Mouse (Mus musculus): Measurements from ENCODE around the gene Rergl. TPM values are rescaled to one million over a fixed set of nuclear protein-coding genes. Genes with fewer than 3 reads are reported as not detected.

Gene Rergl
- polyA plus RNA-seq (2015; fragmentation: Nextera tagmentation; extraction: Ambion mirVana) = not detected in 2 replicates

GRCm38 (mm10) chr6:139501876-139502275 is at the start of gene Rergl:
TSS of gene Rergl (minus strand) at chr6:139501976.
- no peak for ATAC-seq (ENCODE audit: low FRiP score)
- WGBS = 28% methylated on average over 1 of the region's 1 CpGs
- H3K27me3 ChIP-seq (replicated peaks) = no peaks in the 10 kb centered on the region
- H3K4me2 ChIP-seq = no peak within 1 kb of the TSS
- H3K36me3 ChIP-seq = no peaks in the 10 kb centered on the region
- no peaks in the 10 kb centered on the region for H3K9me3 ChIP-seq (replicated peaks)
- no peak within 1 kb of the TSS for H3K27ac ChIP-seq (replicated peaks)
- no peak within 1 kb of the TSS for H3K9ac ChIP-seq (replicated peaks)
- no peak within 1 kb of the TSS for H3K4me3 ChIP-seq (replicated peaks)
- no peaks in the 10 kb centered on the region for H3K4me1 ChIP-seq

GRCm38 (mm10) chr6:139538469-139538868 is 36.7 kb upstream of the Rergl start:
- ATAC-seq (ENCODE audit: low FRiP score) = no peak
- no peak overlapping the region for H3K9ac ChIP-seq (replicated peaks)
- no peaks in the 10 kb centered on the region for H3K36me3 ChIP-seq
- no peak overlapping the region for H3K4me3 ChIP-seq (replicated peaks)
- H3K27ac ChIP-seq (replicated peaks) = no peak overlapping the region
- H3K9me3 ChIP-seq (replicated peaks) = no peaks in the 10 kb centered on the region
- 63% methylated on average over 2 of the region's 2 CpGs for WGBS
- no peaks in the 10 kb centered on the region for H3K27me3 ChIP-seq (replicated peaks)
- no peak overlapping the region for H3K4me2 ChIP-seq
- H3K4me1 ChIP-seq = no peaks in the 10 kb centered on the region

GRCm38 (mm10) chr6:139525406-139525805 is 23.6 kb upstream of the Rergl start:
- Histone ChIP-seq H3K4me2 (no peak overlapping the region), H3K4me1 (no peaks in the 10 kb centered on the region), H3K36me3 (no peaks in the 10 kb centered on the region), H3K9me3 (replicated peaks) (no peaks in the 10 kb centered on the region), H3K27me3 (replicated peaks) (no peaks in the 10 kb centered on the region), H3K27ac (replicated peaks) (no peak overlapping the region), H3K4me3 (replicated peaks) (no peak overlapping the region), H3K9ac (replicated peaks) (no peak overlapping the region)
- ATAC-seq (ENCODE audit: low FRiP score) = no peak

GRCm38 (mm10) chr6:139524288-139524687 is 22.5 kb upstream of the Rergl start:
- Histone ChIP-seq H3K27ac (replicated peaks) (no peak overlapping the region), H3K4me3 (replicated peaks) (no peak overlapping the region), H3K4me1 (no peaks in the 10 kb centered on the region), H3K27me3 (replicated peaks) (no peaks in the 10 kb centered on the region), H3K36me3 (no peaks in the 10 kb centered on the region), H3K9ac (replicated peaks) (no peak overlapping the region), H3K4me2 (no peak overlapping the region), H3K9me3 (replicated peaks) (no peaks in the 10 kb centered on the region)
- ATAC-seq (ENCODE audit: low FRiP score) = peak; percentile 38; the same call in 1 of the 2 replicates
- WGBS = 14% methylated on average over 5 of the region's 5 CpGs

- Histone ChIP-seq H3K4me1 (no peaks in the 10 kb centered on the region), H3K9ac (replicated peaks) (no peak overlapping the region), H3K4me2 (no peak overlapping the region), H3K36me3 (no peaks in the 10 kb centered on the region), H3K9me3 (replicated peaks) (no peaks in the 10 kb centered on the region), H3K4me3 (replicated peaks) (no peak overlapping the region), H3K27ac (replicated peaks) (no peak overlapping the region), H3K27me3 (replicated peaks) (no peaks in the 10 kb centered on the region)
- 85% methylated on average over 3 of the region's 3 CpGs for WGBS
- no peak for ATAC-seq (ENCODE audit: low FRiP score)
Observed at GRCm38 (mm10) chr6:139514938-139515510, 13.2 kb upstream of the Rergl start.

- no peak for ATAC-seq (ENCODE audit: low FRiP score)
- no peaks in the 10 kb centered on the region for H3K4me1 ChIP-seq
- H3K4me3 ChIP-seq (replicated peaks) = no peak overlapping the region
- no peak overlapping the region for H3K9ac ChIP-seq (replicated peaks)
- no peaks in the 10 kb centered on the region for H3K27me3 ChIP-seq (replicated peaks)
- H3K9me3 ChIP-seq (replicated peaks) = no peaks in the 10 kb centered on the region
- no peak overlapping the region for H3K4me2 ChIP-seq
- no peaks in the 10 kb centered on the region for H3K36me3 ChIP-seq
- no peak overlapping the region for H3K27ac ChIP-seq (replicated peaks)
Observed at GRCm38 (mm10) chr6:139479730-139480129, 22.0 kb downstream of the Rergl start.

GRCm38 (mm10) chr6:139464980-139465379 is 36.8 kb downstream of the Rergl start:
- Histone ChIP-seq H3K36me3 (no peaks in the 10 kb centered on the region), H3K27me3 (replicated peaks) (no peaks in the 10 kb centered on the region), H3K9ac (replicated peaks) (no peak overlapping the region), H3K4me1 (no peaks in the 10 kb centered on the region), H3K4me2 (no peak overlapping the region), H3K9me3 (replicated peaks) (no peaks in the 10 kb centered on the region), H3K4me3 (replicated peaks) (no peak overlapping the region), H3K27ac (replicated peaks) (no peak overlapping the region)
- 62% methylated on average over 6 of the region's 6 CpGs for WGBS
- ATAC-seq (ENCODE audit: low FRiP score) = no peak

- Histone ChIP-seq H3K27ac (replicated peaks) (no peak overlapping the region), H3K27me3 (replicated peaks) (no peaks in the 10 kb centered on the region), H3K9me3 (replicated peaks) (no peaks in the 10 kb centered on the region), H3K4me3 (replicated peaks) (no peak overlapping the region), H3K9ac (replicated peaks) (no peak overlapping the region), H3K4me2 (no peak overlapping the region), H3K4me1 (no peaks in the 10 kb centered on the region), H3K36me3 (no peaks in the 10 kb centered on the region)
- no peak for ATAC-seq (ENCODE audit: low FRiP score)
- 90% methylated on average over 2 of the region's 2 CpGs for WGBS
Observed at GRCm38 (mm10) chr6:139464292-139464691, 37.5 kb downstream of the Rergl start.

GRCm38 (mm10) chr6:139461094-139461493 is 40.7 kb downstream of the Rergl start:
- Histone ChIP-seq H3K27ac (replicated peaks) (no peak overlapping the region), H3K36me3 (no peaks in the 10 kb centered on the region), H3K4me3 (replicated peaks) (no peak overlapping the region), H3K4me2 (no peak overlapping the region), H3K27me3 (replicated peaks) (no peaks in the 10 kb centered on the region), H3K9ac (replicated peaks) (no peak overlapping the region), H3K9me3 (replicated peaks) (no peaks in the 10 kb centered on the region), H3K4me1 (no peaks in the 10 kb centered on the region)
- no peak for ATAC-seq (ENCODE audit: low FRiP score)
- 30% methylated on average over 5 of the region's 5 CpGs for WGBS

GRCm38 (mm10) chr6:139460470-139460869 is 41.3 kb downstream of the Rergl start:
- H3K4me3 ChIP-seq (replicated peaks) = no peak overlapping the region
- no peaks in the 10 kb centered on the region for H3K9me3 ChIP-seq (replicated peaks)
- H3K36me3 ChIP-seq = no peaks in the 10 kb centered on the region
- no peak overlapping the region for H3K4me2 ChIP-seq
- WGBS = 65% methylated on average over 10 of the region's 10 CpGs
- no peak overlapping the region for H3K27ac ChIP-seq (replicated peaks)
- peak; percentile 68 for ATAC-seq (ENCODE audit: low FRiP score)
- H3K9ac ChIP-seq (replicated peaks) = no peak overlapping the region
- no peaks in the 10 kb centered on the region for H3K4me1 ChIP-seq
- H3K27me3 ChIP-seq (replicated peaks) = no peaks in the 10 kb centered on the region

- Histone ChIP-seq H3K9ac (replicated peaks) (no peak overlapping the region), H3K4me1 (no peaks in the 10 kb centered on the region), H3K9me3 (replicated peaks) (no peaks in the 10 kb centered on the region), H3K4me2 (no peak overlapping the region), H3K27me3 (replicated peaks) (no peaks in the 10 kb centered on the region), H3K27ac (replicated peaks) (no peak overlapping the region), H3K4me3 (replicated peaks) (no peak overlapping the region), H3K36me3 (no peaks in the 10 kb centered on the region)
- ATAC-seq (ENCODE audit: low FRiP score) = no peak
- 85% methylated on average over 2 of the region's 2 CpGs for WGBS
Observed at GRCm38 (mm10) chr6:139443999-139444398, 57.8 kb downstream of the Rergl start.
